Mouse (Mus musculus) spleen, adult 2 months (tissue): ENCODE data around the gene Mars.

ENCODE experiments used
- CTCF ChIP-seq: fragments of 200-500 bp; IDR thresholded peaks from 2 replicates; pipeline ENCODE4 v1.5.1; 2011; ENCODE audit warnings: mild to moderate bottlenecking, inconsistent platforms; ENCODE audit not compliant: insufficient read depth, insufficient read length, insufficient replicate concordance; ENCODE audit errors: extremely low read depth
- POLR2A ChIP-seq: fragments of 200-500 bp; IDR thresholded peaks from 2 replicates; pipeline ENCODE4 v1.6.1; 2011; ENCODE audit warnings: low read depth, low read length, inconsistent platforms

- TF ChIP-seq CTCF = no peak
- TF ChIP-seq POLR2A = no peak
Measured at GRCm38 (mm10) chr10:127303136-127303535, 8.4 kb downstream of the Mars start.
